Mouse (Mus musculus): ENCODE results near the gene Slc44a5.

- TF ChIP-seq CTCF (conservative IDR thresholded peaks at IDR 0.05; ENCODE audit: low read length) = no peak
- TF ChIP-seq POU5F1 (IDR thresholded peaks at IDR 0.05; ENCODE audit: borderline replicate concordance, low read length) = no peak
- TF ChIP-seq NANOG (IDR thresholded peaks at IDR 0.05; ENCODE audit: borderline replicate concordance, low read length) = peak; percentile 12; the same call in 1 of the 2 replicates
Observed at GRCm38 (mm10) chr3:154124890-154125575, 151.8 kb downstream of the Slc44a5 start.

Measured in E14TG2a.4 (cell line).